Mouse (Mus musculus) heart, adult 2 months (tissue): Measurements from ENCODE around the gene Stk4.

Source experiments
- CTCF ChIP-seq: fragments of 200-600 bp; IDR thresholded peaks from 2 replicates; pipeline ENCODE4 v1.8.1; 2022; ENCODE audit warnings: antibody characterized with exemption, mild to moderate bottlenecking, moderate library complexity
- POLR2A ChIP-seq: fragments of 200-500 bp; IDR thresholded peaks from 2 replicates; pipeline ENCODE4 v1.6.1; 2011; ENCODE audit warnings: mild to moderate bottlenecking, low read depth, low read length, control low read depth; ENCODE audit not compliant: insufficient read depth

GRCm38 (mm10) chr2:164038407-164039028 is 31.6 kb upstream of the Stk4 start:
- no peak for TF ChIP-seq CTCF
- no peak for TF ChIP-seq POLR2A
